Mouse (Mus musculus) layer of hippocampus, adult 8-10 months (tissue): ENCODE results near the gene Slc44a2. TPM values are rescaled to one million over a fixed set of nuclear protein-coding genes. Genes with fewer than 3 reads are reported as not detected.

Experiments used
- DNase-seq, 2 experiments: peaks; one replicate each; pipeline ENCODE4 v3.0.0; 2022; ENCODE audit warnings: low spot score in 2 of 2
- total RNA-seq, 4 experiments: library from RNA; stranded (reverse); gene quantifications; 2 replicates each; pipeline ENCODE4 v1.2.4; 2022

Slc44a2 gene
- total RNA-seq, 4 experiments from 2014 or later: 55.2 to 74.2 (median 64.7) TPM

- no peak for DNase-seq
Observed at GRCm38 (mm10) chr9:21332161-21333061, 11.9 kb downstream of the Slc44a2 start.

GRCm38 (mm10) chr9:21333523-21333922 lies 13.0 kb downstream of the Slc44a2 start:
- no peak for DNase-seq

- DNase-seq: no peak
Observed at GRCm38 (mm10) chr9:21334747-21335146, 14.2 kb downstream of the Slc44a2 start.

- no peak for DNase-seq
Observed at GRCm38 (mm10) chr9:21335391-21335790, 14.9 kb downstream of the Slc44a2 start.

- DNase-seq: no peak
Observed at GRCm38 (mm10) chr9:21336491-21336890, 16.0 kb downstream of the Slc44a2 start.

- no peak for DNase-seq
Observed at GRCm38 (mm10) chr9:21337652-21338051, 17.2 kb downstream of the Slc44a2 start.

GRCm38 (mm10) chr9:21340411-21340810 lies 19.9 kb downstream of the Slc44a2 start:
- DNase-seq: no peak

- DNase-seq: no peak
Observed at GRCm38 (mm10) chr9:21346627-21347365, 26.3 kb downstream of the Slc44a2 start.

GRCm38 (mm10) chr9:21348152-21348551 lies 27.7 kb downstream of the Slc44a2 start:
- no peak for DNase-seq

- DNase-seq: no peak
Observed at GRCm38 (mm10) chr9:21351178-21351577, 30.7 kb downstream of the Slc44a2 start.

- no peak for DNase-seq
Observed at GRCm38 (mm10) chr9:21351702-21352377, 31.3 kb downstream of the Slc44a2 start.

- DNase-seq: no peak
Observed at GRCm38 (mm10) chr9:21352463-21353372, 32.2 kb downstream of the Slc44a2 start.

GRCm38 (mm10) chr9:21353373-21353686 lies 32.8 kb downstream of the Slc44a2 start:
- no peak for DNase-seq

- no peak for DNase-seq
Observed at GRCm38 (mm10) chr9:21354796-21355195, 34.3 kb downstream of the Slc44a2 start.

- peak; percentile 57 to 73 for DNase-seq
Observed at GRCm38 (mm10) chr9:21356981-21357718, 36.7 kb downstream of the Slc44a2 start.

GRCm38 (mm10) chr9:21366541-21367220 lies 46.2 kb downstream of the Slc44a2 start:
- peak; percentile 60 to 76 for DNase-seq

GRCm38 (mm10) chr9:21367357-21368111 lies 47.0 kb downstream of the Slc44a2 start, which contains the start of gene Ilf3:
Gene Ilf3, plus strand, starts transcription at chr9:21367871.
- DNase-seq: peak; percentile 100

GRCm38 (mm10) chr9:21368131-21368584 lies 47.7 kb downstream of the Slc44a2 start:
- DNase-seq: peak; percentile 57 to 61

GRCm38 (mm10) chr9:21369080-21369479 lies 48.6 kb downstream of the Slc44a2 start:
- DNase-seq: no peak
